Comparison of ENCODE assay signal across 9 mouse cellular contexts in genomic region chr4:137844656-137845055, GRCm38 (mm10). TPM values are rescaled to one million over a fixed set of nuclear protein-coding genes. Genes with fewer than 3 reads are reported as not detected.
DNase-seq lines count a peak whose midpoint lies in the region; ATAC-seq and TF ChIP-seq lines count a peak whose summit lies in the region.
"Had no signal": no experiment of that assay in that cellular context is flagged by ENCODE, and none has a peak within 500 bp of the region (broad histone marks: within the 10 kb centered on the region; RNA-seq: fewer than 3 reads in every experiment).

No protein-coding gene starts in this region.

- H3K9me3 ChIP-seq in midbrain, embryonic 10.5 days (replicated peaks), result no peaks in the 10 kb centered on the region
- H3K9me3 ChIP-seq in midbrain, embryonic 15.5 days, result no peaks in the 10 kb centered on the region
- H3K9me3 ChIP-seq in forebrain, embryonic 13.5 days (replicated peaks), result no peaks in the 10 kb centered on the region
- 0 out of 2 replicates have a peak, but pooled peaks cover 4% of the 10 kb centered on the region for H3K9me3 ChIP-seq in intestine, embryonic 15.5 days
- H3K9me3 ChIP-seq in liver, postnatal 0 days (ENCODE audit: low read length), result peaks cover 5% of the 10 kb centered on the region; the same call in 1 of the 2 replicates

- DNase-seq in midbrain, embryonic 10.5 days (ENCODE audit: low spot score), result peak; percentile 81
- DNase-seq in adrenal gland, postnatal 36 days, result peak; percentile 86 to 92
- peak; percentile 84 for DNase-seq in liver, postnatal 0 days
- peak; percentile 68 for DNase-seq in ovary, postnatal 14 days (ENCODE audit: low spot score)
- DNase-seq in urinary bladder, postnatal 14 days (ENCODE audit: low spot score), result peak; percentile 82

- H3K36me3 ChIP-seq in midbrain, embryonic 10.5 days, result no peaks in the 10 kb centered on the region
- H3K36me3 ChIP-seq in midbrain, embryonic 15.5 days (replicated peaks), result no peaks in the 10 kb centered on the region
- H3K36me3 ChIP-seq in forebrain, embryonic 13.5 days (ENCODE audit: poor library complexity, severe bottlenecking), result no peaks in the 10 kb centered on the region
- no peaks in the 10 kb centered on the region for H3K36me3 ChIP-seq in intestine, embryonic 15.5 days
- H3K36me3 ChIP-seq in liver, postnatal 0 days (replicated peaks; ENCODE audit: insufficient read depth, low read length), result no peaks in the 10 kb centered on the region

- no peak overlapping the region for H3K4me3 ChIP-seq in midbrain, embryonic 10.5 days
- H3K4me3 ChIP-seq in midbrain, embryonic 15.5 days, result no peak overlapping the region
- H3K4me3 ChIP-seq in forebrain, embryonic 13.5 days, result no peak overlapping the region
- H3K4me3 ChIP-seq in intestine, embryonic 15.5 days (replicated peaks), result no peak overlapping the region
- no peak overlapping the region for H3K4me3 ChIP-seq in liver, postnatal 0 days (ENCODE audit: low read depth, low read length)
- H3K4me3 ChIP-seq: erythroblast, embryonic 14.5 days had no signal

- no peak for ATAC-seq in midbrain, embryonic 15.5 days (replicated peaks)
- ATAC-seq in forebrain, embryonic 13.5 days, result peak; percentile 30; the same call in 1 of the 2 replicates
- peak; percentile 71; the same call in 1 of the 2 replicates for ATAC-seq in intestine, embryonic 15.5 days
- ATAC-seq in liver, postnatal 0 days, result peak; percentile 47; the same call in 1 of the 2 replicates

- no peaks in the 10 kb centered on the region for H3K4me1 ChIP-seq in midbrain, embryonic 10.5 days
- no peaks in the 10 kb centered on the region for H3K4me1 ChIP-seq in midbrain, embryonic 15.5 days
- H3K4me1 ChIP-seq in forebrain, embryonic 13.5 days, result no peaks in the 10 kb centered on the region
- no peaks in the 10 kb centered on the region for H3K4me1 ChIP-seq in intestine, embryonic 15.5 days (replicated peaks)
- no peaks in the 10 kb centered on the region for H3K4me1 ChIP-seq in liver, postnatal 0 days (ENCODE audit: insufficient read depth)

- peak; percentile 95 for TF ChIP-seq CTCF in liver, postnatal 0 days (IDR thresholded peaks at IDR 0.05; ENCODE audit: low read depth)

- H3K9ac ChIP-seq in midbrain, embryonic 15.5 days, result no peak overlapping the region
- H3K9ac ChIP-seq in forebrain, embryonic 13.5 days, result no peak overlapping the region
- H3K9ac ChIP-seq in intestine, embryonic 15.5 days, result no peak overlapping the region
- H3K9ac ChIP-seq in liver, postnatal 0 days (replicated peaks), result no peak overlapping the region

- no peak overlapping the region for H3K27ac ChIP-seq in midbrain, embryonic 10.5 days (replicated peaks)
- no peak overlapping the region for H3K27ac ChIP-seq in midbrain, embryonic 15.5 days
- no peak overlapping the region for H3K27ac ChIP-seq in forebrain, embryonic 13.5 days
- H3K27ac ChIP-seq in intestine, embryonic 15.5 days, result no peak overlapping the region
- H3K27ac ChIP-seq in liver, postnatal 0 days (ENCODE audit: low read depth), result no peak overlapping the region

- WGBS in midbrain, embryonic 10.5 days, result 23% methylated on average over 11 of the region's 11 CpGs
- 23% methylated on average over 11 of the region's 11 CpGs for WGBS in midbrain, embryonic 15.5 days
- WGBS in forebrain, embryonic 13.5 days, result 27% methylated on average over 11 of the region's 11 CpGs
- 23% methylated on average over 11 of the region's 11 CpGs for WGBS in intestine, embryonic 15.5 days
- 23% methylated on average over 11 of the region's 11 CpGs for WGBS in liver, postnatal 0 days (ENCODE audit: insufficient replicate concordance)

- no peaks in the 10 kb centered on the region for H3K27me3 ChIP-seq in midbrain, embryonic 10.5 days (ENCODE audit: low read depth, poor library complexity, severe bottlenecking)
- H3K27me3 ChIP-seq in midbrain, embryonic 15.5 days (replicated peaks), result no peaks in the 10 kb centered on the region
- no peaks in the 10 kb centered on the region for H3K27me3 ChIP-seq in forebrain, embryonic 13.5 days
- no peaks in the 10 kb centered on the region for H3K27me3 ChIP-seq in intestine, embryonic 15.5 days (replicated peaks)
- H3K27me3 ChIP-seq in liver, postnatal 0 days (ENCODE audit: insufficient read depth, low read length), result no peaks in the 10 kb centered on the region

- TF ChIP-seq EP300 in liver, postnatal 0 days (IDR thresholded peaks at IDR 0.05; ENCODE audit: low read depth), result no peak

- H3K4me2 ChIP-seq in midbrain, embryonic 15.5 days, result no peak overlapping the region
- H3K4me2 ChIP-seq in forebrain, embryonic 13.5 days, result no peak overlapping the region
- H3K4me2 ChIP-seq in intestine, embryonic 15.5 days (replicated peaks), result no peak overlapping the region
- H3K4me2 ChIP-seq in liver, postnatal 0 days (ENCODE audit: low read depth, low read length), result no peak overlapping the region

RNA-seq across cellular contexts. Expression of gene Ece1, which starts 17.4 kb away (rescaled TPM):
- polyA plus RNA-seq in midbrain, embryonic 10.5 days (2016; fragmentation: Nextera tagmentation; extraction: Ambion mirVana), result 31.6 and 31.7 TPM in 2 replicates
- polyA plus RNA-seq in midbrain, embryonic 15.5 days (2015; fragmentation: Nextera tagmentation; extraction: Ambion mirVana), result 20.7 and 23.1 TPM in 2 replicates
- total RNA-seq in adrenal gland, postnatal 36 days (2021), result 100 to 1,000 TPM; 256 to 280 TPM
- 10.8 and 12.9 TPM in 2 replicates for polyA plus RNA-seq in forebrain, embryonic 13.5 days (2015; fragmentation: Nextera tagmentation; extraction: Ambion mirVana)
- 56.0 and 60.1 TPM in 2 replicates for polyA plus RNA-seq in intestine, embryonic 15.5 days (2015; fragmentation: Nextera tagmentation; extraction: Ambion mirVana)
- 32.9 and 35.7 TPM in 2 replicates for polyA plus RNA-seq in liver, postnatal 0 days (2015; fragmentation: Nextera tagmentation; extraction: Ambion mirVana)

RNA-seq across cellular contexts. Expression of gene Alpl, which starts 48.5 kb away (rescaled TPM):
- 34.2 and 38.6 TPM in 2 replicates for polyA plus RNA-seq in midbrain, embryonic 10.5 days (2016; fragmentation: Nextera tagmentation; extraction: Ambion mirVana)
- 8.8 and 9.6 TPM in 2 replicates for polyA plus RNA-seq in midbrain, embryonic 15.5 days (2015; fragmentation: Nextera tagmentation; extraction: Ambion mirVana)
- 10 to 100 TPM in 1 of 2 experiments, 1 to 10 TPM in 1; 4.4 to 55.1 TPM for total RNA-seq in adrenal gland, postnatal 36 days (2021)
- polyA plus RNA-seq in forebrain, embryonic 13.5 days (2015; fragmentation: Nextera tagmentation; extraction: Ambion mirVana), result 10.5 and 11.2 TPM in 2 replicates
- 3.8 and 4.6 TPM in 2 replicates for polyA plus RNA-seq in intestine, embryonic 15.5 days (2015; fragmentation: Nextera tagmentation; extraction: Ambion mirVana)
- 14.7 and 18.7 TPM in 2 replicates for polyA plus RNA-seq in liver, postnatal 0 days (2015; fragmentation: Nextera tagmentation; extraction: Ambion mirVana)
